Mouse (Mus musculus): Measurements from ENCODE around the gene Wnk2.

Gene Wnk2

DNA sequence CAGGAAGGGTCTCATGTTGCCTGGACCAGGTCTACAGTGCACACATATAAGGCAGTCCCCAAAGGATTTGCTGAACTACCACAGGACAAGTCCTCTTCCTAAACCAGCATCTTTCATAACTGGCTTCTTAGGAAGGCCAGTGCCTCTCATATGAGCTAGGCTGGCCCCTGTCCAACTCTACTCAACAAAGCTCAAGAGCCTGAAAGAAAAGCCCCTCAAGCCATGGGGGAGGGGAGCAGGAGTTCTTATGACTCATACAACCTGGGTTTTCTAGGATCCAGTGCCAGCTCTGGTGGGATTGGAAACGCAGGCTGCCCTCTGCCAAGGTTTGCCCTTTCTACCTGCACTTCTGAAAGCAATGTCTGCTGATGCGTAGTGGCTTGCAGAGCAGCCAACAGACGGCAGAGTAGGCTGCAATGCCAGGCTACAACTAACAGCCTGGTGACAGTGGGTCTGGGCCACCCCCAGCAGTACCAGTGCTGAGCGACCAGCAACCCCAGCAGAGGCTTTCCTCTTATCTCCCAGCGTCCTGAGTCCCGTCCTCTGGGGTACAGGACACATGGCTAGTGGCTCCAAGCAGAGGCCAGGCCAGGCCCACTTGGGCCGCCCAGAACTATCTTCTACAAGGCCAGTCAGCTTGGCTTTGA lies 110.8 kb downstream of the Wnk2 start:
- DNase-seq (ENCODE audit: low read depth), result peak; percentile 70

DNA sequence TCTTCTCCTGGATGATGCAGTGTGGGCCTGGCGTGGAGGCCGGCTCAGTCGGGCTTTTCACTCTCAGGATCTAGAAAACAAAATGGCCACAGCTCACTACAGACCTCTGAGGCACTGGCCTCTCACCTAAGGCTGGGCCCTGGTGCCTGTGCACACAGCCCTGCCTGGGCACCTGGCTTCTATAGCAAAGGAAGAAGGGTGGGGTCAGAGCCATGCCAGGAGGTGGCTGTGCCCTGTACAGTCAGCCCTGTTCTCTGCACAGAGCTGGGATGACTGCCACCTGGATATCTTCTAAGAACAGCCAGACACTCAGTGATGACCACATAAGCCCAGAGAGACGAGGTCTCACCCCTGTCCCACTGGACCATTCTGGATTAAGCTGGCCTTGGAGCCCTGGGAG lies 111.4 kb downstream of the Wnk2 start:
- no peak for DNase-seq (ENCODE audit: low read depth)

DNA sequence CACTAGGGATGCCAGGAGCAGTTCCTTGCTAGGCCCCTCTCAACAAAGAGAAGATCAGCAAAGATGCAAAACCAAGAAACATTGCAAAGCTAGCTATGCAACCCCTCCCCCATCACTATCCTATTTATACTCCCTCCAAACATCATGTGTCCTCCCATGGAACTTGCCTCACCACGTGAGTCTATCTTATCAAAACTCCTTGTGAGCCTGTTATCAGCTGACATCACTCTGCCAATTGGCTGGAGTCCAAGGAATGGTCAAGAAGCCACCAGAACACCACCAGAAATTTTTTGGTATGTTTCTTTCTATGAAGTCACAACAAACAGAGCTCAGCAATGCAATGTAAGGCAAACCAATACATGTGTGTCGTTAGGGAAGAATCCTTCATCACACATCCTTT lies 116.8 kb downstream of the Wnk2 start:
- DNase-seq (ENCODE audit: low read depth), result no peak

GRCm38 (mm10) chr13:49028757-49029539 lies 118.9 kb downstream of the Wnk2 start:
- DNase-seq (ENCODE audit: low read depth), result no peak

DNA sequence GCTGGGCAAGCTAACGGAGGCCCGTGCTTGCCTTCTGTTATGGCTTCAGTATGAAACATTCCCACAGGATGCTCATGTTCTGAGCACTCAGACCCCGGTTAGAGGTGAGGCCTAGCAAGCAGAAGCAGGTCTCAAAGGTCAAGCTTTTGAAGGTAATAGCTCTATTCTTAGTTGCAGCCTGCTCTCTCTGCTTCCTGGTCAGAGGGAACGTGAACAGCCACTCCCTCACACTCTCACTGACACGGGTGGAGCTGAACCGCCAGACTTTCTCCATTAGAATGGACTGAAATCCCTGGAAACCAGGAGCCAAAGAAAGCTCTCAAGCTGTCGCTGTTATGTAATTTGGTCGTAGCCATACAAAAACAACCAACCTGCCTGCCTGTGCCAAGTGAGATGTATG lies 120.8 kb downstream of the Wnk2 start:
- no peak for DNase-seq (ENCODE audit: low read depth)

- no peak for DNase-seq (ENCODE audit: low read depth)
These were observed 122.3 kb downstream of the Wnk2 start for GRCm38 (mm10) chr13:49025521-49025920.

DNA sequence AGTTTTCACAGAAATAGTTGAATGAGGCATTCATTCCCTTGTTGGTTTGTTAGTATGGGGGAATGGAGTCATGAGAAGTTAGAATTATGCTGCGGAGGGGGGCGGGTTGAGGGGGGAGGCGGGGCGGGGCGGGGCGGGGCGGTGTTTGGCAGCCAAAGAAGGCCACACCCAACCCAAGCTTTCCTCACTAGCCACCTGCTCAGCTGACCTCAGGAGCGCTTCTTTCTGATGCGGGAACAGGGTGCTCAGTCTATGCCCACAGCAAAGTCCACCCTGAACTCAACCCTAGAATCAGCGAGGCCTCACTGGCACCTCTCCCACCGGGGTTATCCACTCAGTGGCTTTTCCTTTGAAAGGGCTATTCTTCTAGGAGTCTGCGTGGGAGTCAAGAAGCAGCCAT lies 123.1 kb downstream of the Wnk2 start:
- no peak for DNase-seq (ENCODE audit: low read depth)

DNA sequence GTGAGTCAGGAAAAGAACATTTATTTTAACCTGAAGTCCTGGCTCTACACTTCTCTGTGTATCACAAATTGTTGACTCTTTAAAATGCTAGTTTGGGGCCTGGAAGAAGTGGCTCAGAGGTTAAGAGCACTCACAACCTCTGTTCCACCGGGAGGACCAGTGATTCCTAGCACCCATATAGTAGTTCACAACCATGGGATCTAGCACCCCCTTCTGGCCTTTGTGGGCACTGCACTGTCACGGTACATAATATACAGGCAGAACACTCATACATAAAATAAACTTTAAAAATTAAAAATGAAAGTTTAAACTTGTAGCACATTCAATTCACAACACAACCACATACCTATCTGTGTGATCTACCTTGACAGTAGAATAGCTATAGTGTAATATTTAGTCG lies 126.1 kb downstream of the Wnk2 start:
- DNase-seq (ENCODE audit: low read depth), result peak; percentile 54

DNA sequence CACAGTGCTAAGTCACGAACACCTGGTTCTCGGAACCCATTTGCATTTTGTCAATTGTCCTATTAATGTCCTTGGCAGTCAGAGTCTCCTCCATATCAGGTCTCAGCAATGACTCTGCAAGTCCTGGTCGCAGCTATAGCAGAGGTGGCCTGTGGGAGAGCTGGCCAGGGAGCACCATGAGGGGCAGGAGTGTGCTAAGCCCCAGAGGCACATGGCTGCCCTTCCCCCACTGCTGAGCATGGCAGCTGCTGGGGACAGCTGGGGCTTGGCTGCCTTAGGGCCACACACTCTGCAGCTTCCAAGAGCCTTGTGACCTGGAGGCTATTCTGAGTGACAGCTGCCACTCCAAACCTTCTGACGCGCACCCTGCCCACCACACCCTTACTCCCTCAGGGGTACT lies 127.7 kb downstream of the Wnk2 start:
- no peak for DNase-seq (ENCODE audit: low read depth)

- no peak for DNase-seq (ENCODE audit: low read depth)
These were observed 130.4 kb downstream of the Wnk2 start for GRCm38 (mm10) chr13:49017375-49017774.

DNA sequence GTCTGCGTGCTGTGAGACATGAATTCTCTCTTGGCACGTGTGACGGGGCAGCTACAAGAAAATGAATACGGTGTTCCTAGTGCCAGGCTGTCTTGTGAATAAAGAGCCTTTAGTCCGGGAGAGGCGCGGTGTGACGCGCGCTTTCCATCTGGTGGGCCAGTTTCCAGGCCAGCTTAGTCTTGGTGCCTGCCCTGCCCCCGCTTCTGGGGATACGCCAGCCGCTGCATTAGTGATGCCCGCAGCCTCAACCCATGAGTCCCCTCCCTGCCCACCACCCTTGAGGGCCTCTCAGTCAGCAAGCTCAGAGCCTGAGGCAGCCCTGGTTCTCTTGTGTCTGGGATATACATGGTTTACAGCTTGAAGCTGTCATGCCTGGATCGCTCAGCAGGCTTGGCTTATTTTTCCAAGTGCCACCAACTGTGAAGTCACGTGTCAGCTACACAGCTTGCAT lies 131.5 kb downstream of the Wnk2 start:
- DNase-seq (ENCODE audit: low read depth), result peak; percentile 7

GRCm38 (mm10) chr13:49015366-49016306 lies 132.2 kb downstream of the Wnk2 start:
- DNase-seq (ENCODE audit: low read depth), result no peak

- DNase-seq (ENCODE audit: low read depth), result no peak
These were observed 134.5 kb downstream of the Wnk2 start for GRCm38 (mm10) chr13:49013206-49013794.

- peak; percentile 13 for DNase-seq (ENCODE audit: low read depth)
These were observed 146.1 kb downstream of the Wnk2 start for GRCm38 (mm10) chr13:49001691-49002090.

DNA sequence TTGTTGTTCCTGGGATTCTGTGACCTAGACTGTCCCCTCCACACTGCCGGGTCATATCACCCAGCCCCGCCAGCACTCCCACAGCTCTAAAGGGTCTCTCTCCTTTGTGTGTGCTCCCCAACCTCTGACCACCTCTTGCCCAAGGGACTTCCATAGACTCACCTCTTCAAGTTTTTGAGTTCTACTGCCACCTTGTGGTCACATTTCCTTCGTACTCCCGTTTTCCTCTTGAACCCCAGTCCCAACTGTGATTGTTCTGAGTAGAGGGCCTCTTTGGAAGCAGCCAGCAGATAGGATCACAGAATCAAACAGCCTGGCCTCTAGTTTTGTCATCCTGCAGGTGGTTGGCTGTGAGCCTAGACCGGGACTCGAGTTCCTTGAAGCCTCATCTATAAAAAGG lies 149.2 kb downstream of the Wnk2 start:
- DNase-seq (ENCODE audit: low read depth), result peak; percentile 82

- no peak for DNase-seq (ENCODE audit: low read depth)
These were observed 151.1 kb downstream of the Wnk2 start for GRCm38 (mm10) chr13:48996731-48997130.

GRCm38 (mm10) chr13:48994903-48995302 lies 152.9 kb downstream of the Wnk2 start:
- no peak for DNase-seq (ENCODE audit: low read depth)

DNA sequence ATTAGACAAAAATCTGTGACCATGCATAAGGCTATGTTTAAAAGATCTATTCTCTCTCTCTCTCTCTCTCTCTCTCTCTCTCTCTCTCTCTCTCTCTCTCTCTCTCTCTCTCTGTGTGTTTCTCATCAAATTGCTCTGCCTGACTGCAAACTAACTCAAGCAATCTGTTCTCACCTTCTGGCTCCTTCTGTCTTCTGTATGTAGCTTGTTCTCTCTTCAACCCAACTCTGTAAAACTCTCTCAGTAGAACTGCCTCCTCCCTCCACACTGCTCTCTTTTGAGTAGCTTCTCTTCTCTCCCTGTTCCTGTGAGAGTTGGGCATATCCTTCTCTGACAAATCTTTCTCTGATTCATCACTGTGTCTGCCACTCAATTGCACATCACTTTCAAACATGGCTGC lies 154.9 kb downstream of the Wnk2 start:
- DNase-seq (ENCODE audit: low read depth), result no peak

GRCm38 (mm10) chr13:48990138-48990537 lies 157.7 kb downstream of the Wnk2 start:
- peak; percentile 56 for DNase-seq (ENCODE audit: low read depth)

Data from NIH3T3 (cell line).